Mouse (Mus musculus) G1E (cell line): ENCODE results near the gene Hmgcl. TPM values are rescaled to one million over a fixed set of nuclear protein-coding genes. Genes with fewer than 3 reads are reported as not detected.
A peak's percentile ranks its signal among the peaks of the same experiment; 100 is the strongest.

Experiments
- ATAC-seq: 2 replicates; pipeline ENCODE4 v1.8.0; 2016; ENCODE audit warnings: mild to moderate bottlenecking; ENCODE audit not compliant: insufficient number of reproducible peaks, poor library complexity, low FRiP score, severe bottlenecking; ENCODE audit errors: extremely low read depth
- DNase-seq: peaks from one replicate; pipeline ENCODE4 v3.0.0; 2012; ENCODE audit warnings: low spot score
- H3K27me3 ChIP-seq: 2 replicates; pipeline ENCODE4 v1.6.1; 2012; ENCODE audit warnings: mild to moderate bottlenecking, low read length, inconsistent platforms; ENCODE audit not compliant: insufficient read depth
- H3K36me3 ChIP-seq: replicated peaks from 2 replicates; pipeline ENCODE3; 2012; ENCODE audit warnings: mild to moderate bottlenecking, inconsistent platforms
- H3K4me1 ChIP-seq: 2 replicates; pipeline ENCODE4 v1.6.1; 2012; ENCODE audit warnings: low read depth, low read length, inconsistent platforms, mixed read lengths; ENCODE audit not compliant: insufficient read depth
- H3K4me3 ChIP-seq: 2 replicates; pipeline ENCODE4 v1.5.1; 2012; ENCODE audit warnings: low read depth, mild to moderate bottlenecking, inconsistent platforms, low read length, moderate library complexity, mixed read lengths
- H3K9me3 ChIP-seq: replicated peaks from 2 replicates; pipeline ENCODE4 v1.6.1; 2012; ENCODE audit warnings: inconsistent platforms
- CTCF ChIP-seq: IDR thresholded peaks from 2 replicates; pipeline ENCODE4 v1.5.1; 2012; ENCODE audit warnings: low read depth, low read length, inconsistent platforms, mixed read lengths
- GATA1 ChIP-seq: IDR thresholded peaks from 2 replicates; pipeline ENCODE4 v1.6.1; 2012; ENCODE audit warnings: borderline replicate concordance, low read length, inconsistent platforms, mixed read lengths
- GATA2 ChIP-seq: IDR thresholded peaks from 2 replicates; pipeline ENCODE4 v1.6.1; 2012; ENCODE audit warnings: low read depth, low read length, inconsistent platforms, borderline replicate concordance
- POLR2AphosphoS5 ChIP-seq: IDR thresholded peaks from 2 replicates; pipeline ENCODE4 v1.6.1; 2012; ENCODE audit warnings: low read depth, low read length, inconsistent platforms; ENCODE audit not compliant: insufficient replicate concordance
- TAL1 ChIP-seq: conservative IDR thresholded peaks from 2 replicates; pipeline ENCODE4 v1.6.1; 2012; ENCODE audit warnings: low read depth, low read length, inconsistent platforms, mixed read lengths
- polyA plus RNA-seq: library from polyadenylated mRNA; stranded (reverse); fragments of >175 nt; gene quantifications from 2 replicates; pipeline ENCODE4 v1.2.3, GENCODE M21; 2012
- total RNA-seq, 2 experiments: library from RNA; stranded (forward) in 1 of 2; stranded (reverse) in 1 of 2; fragments of 200-1000 nt in 1 of 2; fragments of >200 nt in 1 of 2; fragmentation: Nextera tagmentation in 1 of 2; gene quantifications; 2 replicates each; pipeline ENCODE4 v1.2.3; 2014 to 2017

The Hmgcl gene
- total and polyA plus RNA-seq, 3 experiments: 22.2 to 39.1 (median 33.3) TPM

GRCm38 (mm10) chr4:135967086-135967760 is 21.0 kb downstream of the Hmgcl start:
- DNase-seq: no peak
- no peak for TF ChIP-seq GATA2
- TF ChIP-seq GATA1: no peak
- TF ChIP-seq POLR2AphosphoS5: no peak
- TF ChIP-seq TAL1: no peak
- no peak for TF ChIP-seq CTCF
- no peak for ATAC-seq
- no peak overlapping the region for H3K4me3 ChIP-seq
- peaks cover 73% of the 10 kb centered on the region for H3K36me3 ChIP-seq
- H3K27me3 ChIP-seq: no peaks in the 10 kb centered on the region
- peaks cover 69% of the 10 kb centered on the region for H3K4me1 ChIP-seq
- no peaks in the 10 kb centered on the region for H3K9me3 ChIP-seq

DNA sequence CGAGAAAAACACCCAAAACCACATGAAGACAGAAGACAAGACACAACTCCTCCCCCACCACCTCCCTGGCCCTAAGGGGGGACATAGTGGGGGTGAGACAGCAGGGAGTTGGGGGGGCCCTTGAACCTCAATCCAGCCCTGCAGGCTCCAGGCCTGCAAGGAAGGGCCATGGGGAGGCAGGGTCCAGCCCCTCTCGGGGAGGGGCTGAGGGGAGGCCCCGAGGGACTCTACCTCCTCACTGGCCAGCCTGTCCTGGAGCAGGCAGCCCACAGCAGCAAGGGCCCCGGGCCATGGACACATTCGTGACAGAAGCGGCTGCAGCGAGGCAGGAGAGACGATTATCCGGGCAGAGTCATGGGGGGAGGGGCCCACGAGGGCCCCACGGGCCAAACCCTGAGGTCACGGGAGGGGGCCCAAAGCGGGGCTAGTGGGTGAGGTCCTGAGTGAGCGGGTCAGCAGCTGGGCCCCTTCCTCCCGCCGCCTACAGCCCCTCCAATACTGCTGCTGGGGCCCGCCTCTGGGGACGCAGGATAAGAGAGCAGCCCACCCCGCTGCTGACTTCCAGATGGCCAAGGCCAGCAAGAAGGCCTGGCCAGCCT is 22.1 kb downstream of the Hmgcl start:
- Histone ChIP-seq H3K4me3 (no peak overlapping the region), H3K36me3 (peaks cover 71% of the 10 kb centered on the region), H3K9me3 (no peaks in the 10 kb centered on the region), H3K4me1 (peaks cover 72% of the 10 kb centered on the region), H3K27me3 (no peaks in the 10 kb centered on the region)
- ATAC-seq (no peak), DNase-seq (no peak)
- no peak for TF ChIP-seq POLR2AphosphoS5
- TF ChIP-seq TAL1: no peak
- TF ChIP-seq CTCF: no peak
- no peak for TF ChIP-seq GATA1
- no peak for TF ChIP-seq GATA2

GRCm38 (mm10) chr4:135969070-135969750 is 23.0 kb downstream of the Hmgcl start:
- Histone ChIP-seq H3K27me3 (no peaks in the 10 kb centered on the region), H3K4me3 (no peak overlapping the region), H3K9me3 (no peaks in the 10 kb centered on the region), H3K36me3 (peaks cover 79% of the 10 kb centered on the region), H3K4me1 (peaks cover 76% of the 10 kb centered on the region)
- DNase-seq (no peak), ATAC-seq (no peak)
- no peak for TF ChIP-seq GATA1

GRCm38 (mm10) chr4:135970585-135970984 is 24.3 kb downstream of the Hmgcl start:
- Histone ChIP-seq H3K9me3 (no peaks in the 10 kb centered on the region), H3K4me3 (no peak overlapping the region), H3K36me3 (peaks cover 81% of the 10 kb centered on the region), H3K27me3 (no peaks in the 10 kb centered on the region), H3K4me1 (peaks cover 68% of the 10 kb centered on the region)
- TF ChIP-seq GATA1 (no peak), POLR2AphosphoS5 (no peak)
- DNase-seq (no peak), ATAC-seq (no peak)

- H3K36me3 ChIP-seq: peaks cover 81% of the 10 kb centered on the region
- H3K4me3 ChIP-seq: peak overlapping the region; percentile 95
- DNase-seq (peak; percentile 63), ATAC-seq (no peak)
- TF ChIP-seq GATA1 (no peak), CTCF (no peak), TAL1 (no peak), GATA2 (no peak), POLR2AphosphoS5 (no peak)
- peaks cover 64% of the 10 kb centered on the region for H3K4me1 ChIP-seq
- H3K27me3 ChIP-seq: no peaks in the 10 kb centered on the region
- no peaks in the 10 kb centered on the region for H3K9me3 ChIP-seq
Measured at GRCm38 (mm10) chr4:135971805-135972555, 25.7 kb downstream of the Hmgcl start.

GRCm38 (mm10) chr4:135972556-135972906 is 26.3 kb downstream of the Hmgcl start, which contains the start of gene Lypla2:
Gene Lypla2 (minus strand): TSS chr4:135972626.
- Histone ChIP-seq H3K36me3 (peaks cover 80% of the 10 kb centered on the region), H3K27me3 (no peaks in the 10 kb centered on the region), H3K4me1 (peaks cover 63% of the 10 kb centered on the region), H3K4me3 (peak within 1 kb of the TSS; percentile 95), H3K9me3 (no peaks in the 10 kb centered on the region)
- TF ChIP-seq GATA2 (no peak), CTCF (no peak), TAL1 (no peak), GATA1 (no peak), POLR2AphosphoS5 (no peak)
- ATAC-seq: peak; percentile 72; the same call in 1 of the 2 replicates
- peak; percentile 96 for DNase-seq
